Mouse (Mus musculus): ENCODE results near the gene Mrpl51. TPM values are rescaled to one million over a fixed set of nuclear protein-coding genes. Genes with fewer than 3 reads are reported as not detected.

Gene Mrpl51
- polyA plus RNA-seq, 1 experiment from 2014 or later, result 184 TPM

- no peak overlapping the region for H3K27ac ChIP-seq (ENCODE audit: low read depth, low read length)
- H3K27me3 ChIP-seq (ENCODE audit: control insufficient read depth, insufficient read depth, low read length), result no peaks in the 10 kb centered on the region
- H3K36me3 ChIP-seq (ENCODE audit: control insufficient read depth, insufficient read depth, low read length), result no peaks in the 10 kb centered on the region
- no peaks in the 10 kb centered on the region for H3K4me1 ChIP-seq (replicated peaks; ENCODE audit: control insufficient read depth, insufficient read depth, low read length)
- DNase-seq (ENCODE audit: low spot score) (no peak), ATAC-seq (ENCODE audit: low FRiP score) (no peak)
- H3K4me2 ChIP-seq (replicated peaks; ENCODE audit: low read depth, low read length), result no peak overlapping the region
- WGBS, result 84% methylated on average over 4 of the region's 4 CpGs
- H3K9ac ChIP-seq (ENCODE audit: low read depth, low read length), result no peak overlapping the region
- H3K9me3 ChIP-seq (ENCODE audit: control insufficient read depth, low read length), result no peaks in the 10 kb centered on the region
- no peak overlapping the region for H3K4me3 ChIP-seq (ENCODE audit: low read depth, low read length)
Measured at GRCm38 (mm10) chr6:125237421-125237820, 45.8 kb downstream of the Mrpl51 start.

GRCm38 (mm10) chr6:125238396-125238795 lies 46.8 kb downstream of the Mrpl51 start:
- DNase-seq (ENCODE audit: low spot score), result no peak
- ATAC-seq (ENCODE audit: low FRiP score), result no peak
- H3K9me3 ChIP-seq (ENCODE audit: control insufficient read depth, low read length), result no peaks in the 10 kb centered on the region
- H3K27ac ChIP-seq (ENCODE audit: low read depth, low read length), result no peak overlapping the region
- H3K9ac ChIP-seq (ENCODE audit: low read depth, low read length), result no peak overlapping the region
- 88% methylated on average over 6 of the region's 6 CpGs for WGBS
- H3K36me3 ChIP-seq (ENCODE audit: control insufficient read depth, insufficient read depth, low read length), result no peaks in the 10 kb centered on the region
- H3K4me3 ChIP-seq (ENCODE audit: low read depth, low read length), result no peak overlapping the region
- H3K27me3 ChIP-seq (ENCODE audit: control insufficient read depth, insufficient read depth, low read length), result no peaks in the 10 kb centered on the region
- H3K4me1 ChIP-seq (replicated peaks; ENCODE audit: control insufficient read depth, insufficient read depth, low read length), result no peaks in the 10 kb centered on the region
- H3K4me2 ChIP-seq (replicated peaks; ENCODE audit: low read depth, low read length), result no peak overlapping the region

- Histone ChIP-seq H3K9me3 (ENCODE audit: control insufficient read depth, low read length) (no peaks in the 10 kb centered on the region), H3K36me3 (ENCODE audit: control insufficient read depth, insufficient read depth, low read length) (no peaks in the 10 kb centered on the region), H3K27me3 (ENCODE audit: control insufficient read depth, insufficient read depth, low read length) (no peaks in the 10 kb centered on the region), H3K4me1 (replicated peaks; ENCODE audit: control insufficient read depth, insufficient read depth, low read length) (no peaks in the 10 kb centered on the region), H3K27ac (ENCODE audit: low read depth, low read length) (no peak overlapping the region), H3K4me2 (replicated peaks; ENCODE audit: low read depth, low read length) (no peak overlapping the region), H3K4me3 (ENCODE audit: low read depth, low read length) (no peak overlapping the region), H3K9ac (ENCODE audit: low read depth, low read length) (no peak overlapping the region)
- WGBS, result 92% methylated on average over 5 of the region's 5 CpGs
- DNase-seq (ENCODE audit: low spot score), result no peak
- ATAC-seq (ENCODE audit: low FRiP score), result no peak
Measured at GRCm38 (mm10) chr6:125239547-125239946, 47.9 kb downstream of the Mrpl51 start.

- Histone ChIP-seq H3K36me3 (ENCODE audit: control insufficient read depth, insufficient read depth, low read length) (no peaks in the 10 kb centered on the region), H3K27ac (ENCODE audit: low read depth, low read length) (no peak overlapping the region), H3K9ac (ENCODE audit: low read depth, low read length) (no peak overlapping the region), H3K9me3 (ENCODE audit: control insufficient read depth, low read length) (no peaks in the 10 kb centered on the region), H3K4me3 (ENCODE audit: low read depth, low read length) (no peak overlapping the region), H3K4me2 (replicated peaks; ENCODE audit: low read depth, low read length) (no peak overlapping the region), H3K4me1 (replicated peaks; ENCODE audit: control insufficient read depth, insufficient read depth, low read length) (no peaks in the 10 kb centered on the region), H3K27me3 (ENCODE audit: control insufficient read depth, insufficient read depth, low read length) (no peaks in the 10 kb centered on the region)
- ATAC-seq (ENCODE audit: low FRiP score) (no peak), DNase-seq (ENCODE audit: low spot score) (no peak)
- 87% methylated on average over 5 of the region's 5 CpGs for WGBS
Measured at GRCm38 (mm10) chr6:125240617-125241016, 49.0 kb downstream of the Mrpl51 start.

- ATAC-seq (ENCODE audit: low FRiP score) (no peak), DNase-seq (ENCODE audit: low spot score) (no peak)
- Histone ChIP-seq H3K4me3 (ENCODE audit: low read depth, low read length) (no peak overlapping the region), H3K4me1 (replicated peaks; ENCODE audit: control insufficient read depth, insufficient read depth, low read length) (no peaks in the 10 kb centered on the region), H3K9me3 (ENCODE audit: control insufficient read depth, low read length) (no peaks in the 10 kb centered on the region), H3K27ac (ENCODE audit: low read depth, low read length) (no peak overlapping the region), H3K27me3 (ENCODE audit: control insufficient read depth, insufficient read depth, low read length) (no peaks in the 10 kb centered on the region), H3K4me2 (replicated peaks; ENCODE audit: low read depth, low read length) (no peak overlapping the region), H3K36me3 (ENCODE audit: control insufficient read depth, insufficient read depth, low read length) (no peaks in the 10 kb centered on the region), H3K9ac (ENCODE audit: low read depth, low read length) (no peak overlapping the region)
- WGBS, result 83% methylated on average over 8 of the region's 8 CpGs
Measured at GRCm38 (mm10) chr6:125241566-125241965, 50.0 kb downstream of the Mrpl51 start.

- H3K27me3 ChIP-seq (ENCODE audit: control insufficient read depth, insufficient read depth, low read length), result no peaks in the 10 kb centered on the region
- DNase-seq (ENCODE audit: low spot score) (no peak), ATAC-seq (ENCODE audit: low FRiP score) (no peak)
- H3K9ac ChIP-seq (ENCODE audit: low read depth, low read length), result no peak overlapping the region
- no peak overlapping the region for H3K4me3 ChIP-seq (ENCODE audit: low read depth, low read length)
- no peaks in the 10 kb centered on the region for H3K9me3 ChIP-seq (ENCODE audit: control insufficient read depth, low read length)
- no peaks in the 10 kb centered on the region for H3K36me3 ChIP-seq (ENCODE audit: control insufficient read depth, insufficient read depth, low read length)
- 27% methylated on average over 1 of the region's 1 CpGs for WGBS
- no peak overlapping the region for H3K4me2 ChIP-seq (replicated peaks; ENCODE audit: low read depth, low read length)
- H3K27ac ChIP-seq (ENCODE audit: low read depth, low read length), result no peak overlapping the region
- no peaks in the 10 kb centered on the region for H3K4me1 ChIP-seq (replicated peaks; ENCODE audit: control insufficient read depth, insufficient read depth, low read length)
Measured at GRCm38 (mm10) chr6:125244551-125244950, 53.0 kb downstream of the Mrpl51 start.

Other genes starting within 250 kb of the Mrpl51 start
- gene Cops7a, start 226.3 kb upstream of the Mrpl51 start, polyA plus RNA-seq (2014; fragmentation: Nextera tagmentation; extraction: Ambion mirVana), result 94.3 and 99.7 TPM in 2 replicates
- gene Pianp, start 195.1 kb upstream of the Mrpl51 start, polyA plus RNA-seq (2014; fragmentation: Nextera tagmentation; extraction: Ambion mirVana), result 1.6 and 1.9 TPM in 2 replicates
- 8.7 and 16.5 TPM in 2 replicates for gene Zfp384, start 182.7 kb upstream of the Mrpl51 start, polyA plus RNA-seq (2014; fragmentation: Nextera tagmentation; extraction: Ambion mirVana)
- gene Ing4, start 152.0 kb upstream of the Mrpl51 start, polyA plus RNA-seq (2014; fragmentation: Nextera tagmentation; extraction: Ambion mirVana), result 120 and 133 TPM in 2 replicates
- gene Acrbp, start 142.1 kb upstream of the Mrpl51 start, polyA plus RNA-seq (2014; fragmentation: Nextera tagmentation; extraction: Ambion mirVana), result 10.7 and 12.2 TPM in 2 replicates
- gene Lpar5, start 123.9 kb upstream of the Mrpl51 start, polyA plus RNA-seq (2014; fragmentation: Nextera tagmentation; extraction: Ambion mirVana), result 0.21 TPM in 1 of 2 replicates, not detected in the other
- gene Chd4, start 95.8 kb upstream of the Mrpl51 start, polyA plus RNA-seq (2014; fragmentation: Nextera tagmentation; extraction: Ambion mirVana), result 105 and 130 TPM in 2 replicates
- 45.3 and 58.8 TPM in 2 replicates for gene Nop2, start 59.9 kb upstream of the Mrpl51 start, polyA plus RNA-seq (2014; fragmentation: Nextera tagmentation; extraction: Ambion mirVana)
- gene Iffo1, start 46.6 kb upstream of the Mrpl51 start, polyA plus RNA-seq (2014; fragmentation: Nextera tagmentation; extraction: Ambion mirVana), result 10.3 and 10.4 TPM in 2 replicates
- 2,070 and 2,095 TPM in 2 replicates for gene Gapdh, start 25.3 kb upstream of the Mrpl51 start, polyA plus RNA-seq (2014; fragmentation: Nextera tagmentation; extraction: Ambion mirVana)
- gene Ncapd2, start 100 bp upstream of the Mrpl51 start, polyA plus RNA-seq (2014; fragmentation: Nextera tagmentation; extraction: Ambion mirVana), result 109 and 110 TPM in 2 replicates
- 1.7 and 2.3 TPM in 2 replicates for gene Vamp1, start 23.8 kb downstream of the Mrpl51 start, polyA plus RNA-seq (2014; fragmentation: Nextera tagmentation; extraction: Ambion mirVana)
- gene Tapbpl, start 40.1 kb downstream of the Mrpl51 start, polyA plus RNA-seq (2014; fragmentation: Nextera tagmentation; extraction: Ambion mirVana), result 1.0 and 2.2 TPM in 2 replicates
- gene Cd27, start 45.2 kb downstream of the Mrpl51 start, polyA plus RNA-seq (2014; fragmentation: Nextera tagmentation; extraction: Ambion mirVana), result 0.52 and 1.2 TPM in 2 replicates
- not detected in 2 replicates for gene Tuba3a, start 94.2 kb downstream of the Mrpl51 start, polyA plus RNA-seq (2014; fragmentation: Nextera tagmentation; extraction: Ambion mirVana)
- gene Ltbr, start 122.1 kb downstream of the Mrpl51 start, polyA plus RNA-seq (2014; fragmentation: Nextera tagmentation; extraction: Ambion mirVana), result 17.9 and 19.0 TPM in 2 replicates
- gene Scnn1a, start 128.9 kb downstream of the Mrpl51 start, polyA plus RNA-seq (2014; fragmentation: Nextera tagmentation; extraction: Ambion mirVana), result 0.45 and 0.96 TPM in 2 replicates
- gene Tnfrsf1a, start 157.6 kb downstream of the Mrpl51 start, polyA plus RNA-seq (2014; fragmentation: Nextera tagmentation; extraction: Ambion mirVana), result 25.2 and 25.9 TPM in 2 replicates
- 0.06 and 0.19 TPM in 2 replicates for gene Plekhg6, start 189.0 kb downstream of the Mrpl51 start, polyA plus RNA-seq (2014; fragmentation: Nextera tagmentation; extraction: Ambion mirVana)